Mouse (Mus musculus) CH12.LX (cell line): Measurements from ENCODE around the gene Serpinb9b. TPM values are rescaled to one million over a fixed set of nuclear protein-coding genes. Genes with fewer than 3 reads are reported as not detected.

Experiments used
- DNase-seq: peaks from one replicate; pipeline ENCODE4 v3.0.0-alpha.2; 2013; ENCODE audit errors: extremely low read depth
- H3K27ac ChIP-seq: 2 replicates; pipeline ENCODE4 v1.5.1; 2012; ENCODE audit warnings: low read depth, mild to moderate bottlenecking, control low read depth, moderate library complexity; ENCODE audit not compliant: insufficient read depth
- H3K27me3 ChIP-seq: replicated peaks from 2 replicates; pipeline ENCODE3; 2012; ENCODE audit warnings: inconsistent platforms
- H3K36me3 ChIP-seq, 2 experiments: replicated peaks in 1 of 2; 2 replicates each; pipeline versions ENCODE3 to v1.6.1; 2012; ENCODE audit warnings: inconsistent platforms in 1 of 2, low read length in 1 of 2, mild to moderate bottlenecking in 1 of 2, mixed read lengths in 1 of 2, moderate library complexity in 1 of 2; ENCODE audit not compliant: control insufficient read depth in 1 of 2, insufficient read depth in 1 of 2
- H3K4me1 ChIP-seq, 2 experiments: 2 replicates each; pipeline ENCODE4 v1.6.1; 2012; ENCODE audit warnings: inconsistent platforms in 1 of 2, moderate library complexity in 1 of 2; ENCODE audit not compliant: insufficient read depth in 2 of 2, control insufficient read depth in 1 of 2
- H3K4me2 ChIP-seq: 2 replicates; pipeline ENCODE4 v1.6.1; 2012; ENCODE audit warnings: low read depth, mild to moderate bottlenecking, control low read depth; ENCODE audit not compliant: poor library complexity, insufficient read depth, severe bottlenecking
- H3K4me3 ChIP-seq, 3 experiments: fragments of 150-350 bp in 1 of 3; sonication (generic) in 1 of 3; replicated peaks in 1 of 3; 2 replicates each; pipeline versions ENCODE3 to v1.5.1; 2011 to 2012; ENCODE audit warnings: low read depth in 2 of 3, low read length in 2 of 3, mild to moderate bottlenecking in 2 of 3, moderate library complexity in 2 of 3, control low read depth in 1 of 3, improper control_type of control experiment in 1 of 3, inconsistent platforms in 1 of 3, mixed read lengths in 1 of 3; ENCODE audit not compliant: poor library complexity in 1 of 3
- H3K79me2 ChIP-seq: replicated peaks from 2 replicates; pipeline ENCODE4 v1.6.1; 2012; ENCODE audit warnings: mild to moderate bottlenecking, moderate library complexity; ENCODE audit not compliant: control insufficient read depth, poor library complexity, insufficient read depth, severe bottlenecking; ENCODE audit errors: extremely low read depth
- H3K9ac ChIP-seq: 2 replicates; pipeline ENCODE4 v1.6.1; 2012; ENCODE audit warnings: low read depth, mild to moderate bottlenecking, control low read depth, moderate library complexity; ENCODE audit not compliant: insufficient read depth
- H3K9me3 ChIP-seq: replicated peaks from 2 replicates; pipeline ENCODE3; 2012; ENCODE audit warnings: low read length, inconsistent platforms, mixed read lengths
- BHLHE40 ChIP-seq: IDR thresholded peaks from 2 replicates; pipeline ENCODE4 v1.6.1; 2011; ENCODE audit warnings: mild to moderate bottlenecking, low read depth, low read length, improper control_type of control experiment
- CTCF ChIP-seq, 2 experiments: IDR thresholded peaks in 1 of 2; conservative IDR thresholded peaks in 1 of 2; 2 replicates each; pipeline ENCODE4 v1.5.1; 2011 to 2012; ENCODE audit warnings: low read depth in 2 of 2, low read length in 2 of 2, improper control_type of control experiment in 1 of 2, inconsistent platforms in 1 of 2, mild to moderate bottlenecking in 1 of 2, moderate library complexity in 1 of 2
- ELF1 ChIP-seq: IDR thresholded peaks from 2 replicates; pipeline ENCODE4 v1.6.1; 2014; ENCODE audit warnings: low read depth, mild to moderate bottlenecking, inconsistent platforms, low read length, improper control_type of control experiment
- EP300 ChIP-seq: IDR thresholded peaks from 2 replicates; pipeline ENCODE4 v1.6.1; 2011; ENCODE audit warnings: low read length, improper control_type of control experiment
- IRF4 ChIP-seq: IDR thresholded peaks from 2 replicates; pipeline ENCODE4 v1.6.1; 2014; ENCODE audit warnings: low read depth, mild to moderate bottlenecking, inconsistent platforms, low read length, improper control_type of control experiment
- JUN ChIP-seq: IDR thresholded peaks from 2 replicates; pipeline ENCODE4 v1.6.1; 2011; ENCODE audit warnings: low read depth, mild to moderate bottlenecking, low read length, improper control_type of control experiment, moderate library complexity; ENCODE audit not compliant: insufficient read depth
- KAT2A ChIP-seq: IDR thresholded peaks from 2 replicates; pipeline ENCODE4 v1.6.1; 2012; ENCODE audit warnings: low read length, improper control_type of control experiment, inconsistent platforms; ENCODE audit not compliant: insufficient replicate concordance
- MAZ ChIP-seq: IDR thresholded peaks from 2 replicates; pipeline ENCODE4 v1.6.1; 2012; ENCODE audit warnings: low read depth, mild to moderate bottlenecking, inconsistent platforms, low read length, improper control_type of control experiment, moderate library complexity
- NELFE ChIP-seq: IDR thresholded peaks from 2 replicates; pipeline ENCODE4 v1.6.1; 2011; ENCODE audit warnings: low read depth, low read length, improper control_type of control experiment
- RAD21 ChIP-seq: IDR thresholded peaks from 2 replicates; pipeline ENCODE4 v1.6.1; 2011; ENCODE audit warnings: low read depth, mild to moderate bottlenecking, low read length, improper control_type of control experiment, moderate library complexity
- TBP ChIP-seq: conservative IDR thresholded peaks from 2 replicates; pipeline ENCODE4 v1.6.1; 2011; ENCODE audit warnings: low read depth, low read length, improper control_type of control experiment
- UBTF ChIP-seq: IDR thresholded peaks from 2 replicates; pipeline ENCODE4 v1.6.1; 2012; ENCODE audit warnings: low read depth, mild to moderate bottlenecking, inconsistent platforms, low read length, improper control_type of control experiment, moderate library complexity
- ZNF384 ChIP-seq: IDR thresholded peaks from 2 replicates; pipeline ENCODE4 v1.6.1; 2012; ENCODE audit warnings: low read depth, low read length, improper control_type of control experiment, inconsistent platforms
- dilution Hi-C: fragments of 300-500 bp; cut with MboI; formaldehyde crosslinking; loops from 2 replicates; pipeline ENCODE4 v1.14.3; 2020; ENCODE audit warnings: low sequenced_read_pairs; ENCODE audit not compliant: extremely low pct_unique_long_range_greater_than_20kb, extremely low pct_ligation_motif_present
- in situ Hi-C: fragments of 300-500 bp; cut with MboI; formaldehyde crosslinking; loops from 3 replicates; pipeline ENCODE4 v1.14.3; 2019; ENCODE audit warnings: low sequenced_read_pairs, low pct_ligation_motif_present, low pct_unique_long_range_greater_than_20kb, mixed read lengths
- polyA plus RNA-seq: library from polyadenylated mRNA; unstranded; fragments of >175 nt; gene quantifications from 2 replicates; pipeline ENCODE4 v1.2.1, GENCODE M21; 2012; ENCODE audit warnings: low read depth; ENCODE audit not compliant: insufficient read length
- total RNA-seq, 2 experiments: library from RNA; depleted of rRNA; stranded (reverse); fragments of 300-350 nt in 1 of 2; fragments of >200 nt in 1 of 2; gene quantifications; 2 replicates each; pipeline ENCODE4 v1.2.3; 2012 to 2014

The Serpinb9b gene
- total and polyA plus RNA-seq, 3 experiments, result 0.24 TPM; not detected in 2

DNA sequence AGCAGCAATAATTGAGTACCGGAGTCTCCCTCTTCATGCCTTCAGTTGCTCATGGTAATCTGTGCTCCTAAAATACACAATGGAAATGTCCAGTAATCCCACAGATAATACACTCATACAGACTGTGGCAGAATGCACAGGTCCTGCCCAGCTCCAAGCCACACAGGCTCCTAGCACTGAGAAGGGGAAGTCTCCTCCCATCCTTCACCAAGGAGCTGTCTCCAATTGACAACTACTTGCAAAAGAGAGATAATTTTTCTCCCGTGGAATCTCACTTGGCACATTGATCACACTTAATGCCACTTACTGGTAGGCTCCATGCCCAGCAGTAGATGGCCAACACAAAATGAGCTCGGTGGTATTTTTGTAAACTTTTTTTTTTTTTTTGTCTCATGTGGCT is 49.0 kb downstream of the Serpinb9b start:
- TF ChIP-seq TBP (no peak), ZNF384 (peak; percentile 62)
- no peaks in the 10 kb centered on the region for H3K36me3 ChIP-seq
- no peak for DNase-seq
- H3K27me3 ChIP-seq, result no peaks in the 10 kb centered on the region
- no peak overlapping the region for H3K27ac ChIP-seq
- peaks cover 0 to 46% of the 10 kb centered on the region in 2 experiments; a peak in 2 of 4 replicates for H3K4me1 ChIP-seq
- in situ Hi-C loops (loop anchor here (10.0 to 25.0 kb wide), 3 partner anchors 71 to 486 kb away; partner anchors contain the start of gene Serpinb9), dilution Hi-C loops (no loop called here)
- no peak overlapping the region; the same call in 1 of the 2 replicates for H3K4me2 ChIP-seq
- H3K4me3 ChIP-seq, result no peak overlapping the region
- no peak overlapping the region for H3K9ac ChIP-seq
- H3K79me2 ChIP-seq, result no peaks in the 10 kb centered on the region
- H3K9me3 ChIP-seq, result no peaks in the 10 kb centered on the region

DNA sequence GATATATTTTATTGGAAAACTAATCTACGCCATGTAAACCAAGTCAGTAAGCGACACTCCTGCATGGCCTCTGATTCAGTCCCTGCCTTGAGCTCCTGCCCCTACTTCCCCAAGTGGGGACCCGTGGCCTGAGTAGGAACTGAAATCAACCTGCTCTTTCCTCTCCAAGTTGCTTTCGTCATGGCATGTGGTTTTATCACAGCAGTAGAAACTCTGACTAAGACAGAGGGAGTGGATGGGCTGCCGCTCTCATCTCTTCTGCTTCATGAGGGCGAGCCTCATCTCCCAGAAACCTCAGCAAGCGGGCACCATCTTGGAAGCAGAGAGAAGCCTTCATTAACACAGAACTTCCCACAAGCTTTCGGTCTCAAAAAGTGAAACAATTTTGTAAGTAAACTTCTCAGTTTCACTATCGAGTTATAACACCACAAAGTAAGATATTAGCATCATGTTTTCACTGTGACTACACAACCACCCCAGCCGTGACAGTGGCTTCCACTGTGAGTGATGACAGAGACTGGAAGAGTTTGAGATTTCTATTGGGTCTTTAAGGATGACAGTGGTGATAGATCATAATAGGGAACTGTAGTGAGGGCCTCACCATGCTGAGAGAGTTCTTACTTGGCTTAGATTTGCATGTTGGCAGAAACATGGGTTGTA is 49.9 kb downstream of the Serpinb9b start:
- no peaks in the 10 kb centered on the region for H3K79me2 ChIP-seq
- H3K4me2 ChIP-seq, result peak overlapping the region; percentile 78
- in situ Hi-C loops (loop anchor here (10.0 to 25.0 kb wide), 3 partner anchors 72 to 485 kb away; partner anchors contain the start of gene Serpinb9), dilution Hi-C loops (no loop called here)
- 0 out of 2 replicates have a peak overlapping the region, but pooled peaks have one; percentile 60 for H3K9ac ChIP-seq
- DNase-seq, result peak; percentile 64
- H3K4me3 ChIP-seq, result no peak overlapping the region
- H3K27ac ChIP-seq, result no peak overlapping the region
- peaks cover 0 to 41% of the 10 kb centered on the region in 2 experiments; a peak in 2 of 4 replicates for H3K4me1 ChIP-seq
- TF ChIP-seq JUN (0 out of 2 replicates have a peak, but pooled peaks have one; percentile 13), RAD21 (no peak), ELF1 (no peak), IRF4 (peak; percentile 49; the same call in 1 of the 2 replicates), MAZ (no peak), CTCF (conservative IDR thresholded peaks at IDR 0.05 in 1 of 2, IDR thresholded peaks at IDR 0.05 in 1 of 2; ENCODE audit: low read depth in 2 of 2, low read length in 2 of 2) (no peak), NELFE (no peak), BHLHE40 (peak; percentile 47), UBTF (no peak), KAT2A (no peak), EP300 (0 out of 2 replicates have a peak, but pooled peaks have one; percentile 22)
- H3K9me3 ChIP-seq, result no peaks in the 10 kb centered on the region
- no peaks in the 10 kb centered on the region for H3K27me3 ChIP-seq
- H3K36me3 ChIP-seq, result no peaks in the 10 kb centered on the region
